Comparison of ENCODE assay signal across 8 mouse cellular contexts in genomic region chr1:67039083-67039482, GRCm38 (mm10). TPM values are rescaled to one million over a fixed set of nuclear protein-coding genes. Genes with fewer than 3 reads are reported as not detected.
A peak's percentile ranks its signal among the peaks of the same experiment; 100 is the strongest.
DNase-seq lines count a peak whose midpoint lies in the region; ATAC-seq lines count a peak whose summit lies in the region.

No protein-coding gene starts in this region.

- H3K4me2 ChIP-seq in kidney, embryonic 14.5 days (replicated peaks; ENCODE audit: low read depth, low read length): peak overlapping the region; percentile 58
- H3K4me2 ChIP-seq in hindbrain, embryonic 13.5 days: peak overlapping the region; percentile 63
- H3K4me2 ChIP-seq in midbrain, embryonic 12.5 days (replicated peaks): peak overlapping the region; percentile 76

- no peak overlapping the region for H3K27ac ChIP-seq in kidney, embryonic 14.5 days (ENCODE audit: low read depth, low read length)
- H3K27ac ChIP-seq in brown adipose tissue, adult 24 weeks (replicated peaks; ENCODE audit: low read depth, low read length): no peak overlapping the region
- H3K27ac ChIP-seq in hindbrain, embryonic 13.5 days: no peak overlapping the region
- H3K27ac ChIP-seq in midbrain, embryonic 12.5 days (replicated peaks): no peak overlapping the region

- H3K9ac ChIP-seq in kidney, embryonic 14.5 days (ENCODE audit: low read depth, low read length): peak overlapping the region; percentile 71
- H3K9ac ChIP-seq in hindbrain, embryonic 13.5 days: peak overlapping the region; percentile 85; the same call in 1 of the 2 replicates
- H3K9ac ChIP-seq in midbrain, embryonic 12.5 days (replicated peaks): no peak overlapping the region; the same call in 1 of the 2 replicates

- 2% methylated on average over 5 of the region's 5 CpGs for WGBS in kidney, embryonic 14.5 days
- WGBS in hindbrain, embryonic 13.5 days: 4% methylated on average over 5 of the region's 5 CpGs
- WGBS in midbrain, embryonic 12.5 days: 3% methylated on average over 5 of the region's 5 CpGs

- H3K36me3 ChIP-seq in kidney, embryonic 14.5 days (ENCODE audit: control insufficient read depth, insufficient read depth, low read length): peaks cover 7% of the 10 kb centered on the region; the same call in 1 of the 2 replicates
- peaks cover 22% of the 10 kb centered on the region for H3K36me3 ChIP-seq in hindbrain, embryonic 13.5 days
- peaks cover 22% of the 10 kb centered on the region for H3K36me3 ChIP-seq in midbrain, embryonic 12.5 days

- peak overlapping the region; percentile 92 for H3K4me3 ChIP-seq in kidney, embryonic 14.5 days (ENCODE audit: low read length)
- H3K4me3 ChIP-seq in brown adipose tissue, adult 24 weeks (ENCODE audit: insufficient read depth, low read depth, low read length): peak overlapping the region; percentile 91
- H3K4me3 ChIP-seq in hindbrain, embryonic 13.5 days: peak overlapping the region; percentile 71
- peak overlapping the region; percentile 93 for H3K4me3 ChIP-seq in midbrain, embryonic 12.5 days

- no peak for ATAC-seq in kidney, embryonic 14.5 days (ENCODE audit: low FRiP score, low TSS enrichment)
- peak; percentile 48 for ATAC-seq in hindbrain, embryonic 13.5 days (ENCODE audit: low FRiP score)
- ATAC-seq in midbrain, embryonic 12.5 days (ENCODE audit: low FRiP score, low read depth): peak; percentile 35

- DNase-seq in kidney, postnatal 10 days: no peak
- DNase-seq in adipocyte (ENCODE audit: low spot score): no peak
- DNase-seq in right cerebral cortex, postnatal 25 days: no peak
- no peak for DNase-seq in kidney, postnatal 25 days

- no peaks in the 10 kb centered on the region for H3K27me3 ChIP-seq in kidney, embryonic 14.5 days (ENCODE audit: control insufficient read depth, insufficient read depth, low read length)
- H3K27me3 ChIP-seq in hindbrain, embryonic 13.5 days: no peaks in the 10 kb centered on the region
- H3K27me3 ChIP-seq in midbrain, embryonic 12.5 days: no peaks in the 10 kb centered on the region

- H3K4me1 ChIP-seq in kidney, embryonic 14.5 days (ENCODE audit: control insufficient read depth, insufficient read depth, low read length): peaks cover 8% of the 10 kb centered on the region; the same call in 1 of the 2 replicates
- no peaks in the 10 kb centered on the region; the same call in 1 of the 2 replicates for H3K4me1 ChIP-seq in brown adipose tissue, adult 24 weeks (ENCODE audit: control insufficient read depth, insufficient read depth, insufficient read length, low read length)
- H3K4me1 ChIP-seq in hindbrain, embryonic 13.5 days (replicated peaks): peaks cover 17% of the 10 kb centered on the region
- peaks cover 10% of the 10 kb centered on the region for H3K4me1 ChIP-seq in midbrain, embryonic 12.5 days

- no peaks in the 10 kb centered on the region for H3K9me3 ChIP-seq in kidney, embryonic 14.5 days (ENCODE audit: control insufficient read depth, low read length)
- H3K9me3 ChIP-seq in hindbrain, embryonic 13.5 days: no peaks in the 10 kb centered on the region
- no peaks in the 10 kb centered on the region for H3K9me3 ChIP-seq in midbrain, embryonic 12.5 days

RNA-seq across cellular contexts. Expression of gene Lancl1, which starts 0.4 kb away (rescaled TPM):
- 86.5 and 92.0 TPM in 2 replicates for polyA plus RNA-seq in kidney, embryonic 14.5 days (2014; fragmentation: Nextera tagmentation; extraction: Ambion mirVana)
- polyA plus RNA-seq in brown adipose tissue, adult 24 weeks (2012; ENCODE audit: insufficient read depth, insufficient read length, missing spikeins): 27.8 and 36.4 TPM in 2 replicates
- polyA plus RNA-seq in hindbrain, embryonic 13.5 days (2015; fragmentation: Nextera tagmentation; extraction: Ambion mirVana): 167 and 177 TPM in 2 replicates
- 93.9 and 103 TPM in 2 replicates for polyA plus RNA-seq in midbrain, embryonic 12.5 days (2016; fragmentation: Nextera tagmentation; extraction: Ambion mirVana)
